Mouse (Mus musculus): ENCODE results near the gene Gprin1.
A peak's percentile ranks its signal among the peaks of the same experiment; 100 is the strongest.

GRCm38 (mm10) chr13:54789561-54790397, 40.1 kb upstream of the Gprin1 start:
- TF ChIP-seq CTCF (IDR thresholded peaks at IDR 0.05; ENCODE audit: borderline replicate concordance, insufficient read depth, low read depth, low read length) (no peak), POLR2A (IDR thresholded peaks at IDR 0.05; ENCODE audit: borderline replicate concordance, insufficient read depth, low read length) (peak; percentile 41; the same call in 1 of the 2 replicates)
